Mouse (Mus musculus) midbrain, embryonic 12.5 days (tissue): ENCODE measurements around the gene Fgfr2. TPM values are rescaled to one million over a fixed set of nuclear protein-coding genes. Genes with fewer than 3 reads are reported as not detected.
"Not testable (repeated sequence)": the region's sequence is repeated elsewhere in the genome, so short reads cannot be mapped to it uniquely, and the experiment has no call there.

Source experiments
- ATAC-seq: fragments of 200-750 bp; cut with Nextera tagmentation; 2 replicates; pipeline ENCODE4 v1.8.0; 2017; ENCODE audit warnings: low read depth, moderate TSS enrichment, moderate library complexity; ENCODE audit not compliant: low FRiP score
- H3K27ac ChIP-seq: fragments of 300-500 bp; sonication (generic); replicated peaks from 2 replicates; pipeline ENCODE4 v1.5.1; 2016; ENCODE audit warnings: mild to moderate bottlenecking
- H3K27me3 ChIP-seq: fragments of 300-500 bp; sonication (generic); 2 replicates; pipeline ENCODE4 v1.6.1; 2016; ENCODE audit warnings: mild to moderate bottlenecking
- H3K36me3 ChIP-seq: fragments of 300-500 bp; sonication (generic); 2 replicates; pipeline ENCODE4 v1.6.1; 2016
- H3K4me1 ChIP-seq: fragments of 300-500 bp; sonication (generic); 2 replicates; pipeline ENCODE4 v1.6.1; 2016
- H3K4me2 ChIP-seq: fragments of 300-500 bp; sonication (generic); replicated peaks from 2 replicates; pipeline ENCODE4 v1.6.1; 2016; ENCODE audit warnings: mild to moderate bottlenecking, moderate library complexity
- H3K4me3 ChIP-seq: fragments of 300-500 bp; sonication (generic); 2 replicates; pipeline ENCODE4 v1.5.1; 2016; ENCODE audit warnings: mild to moderate bottlenecking
- H3K9ac ChIP-seq: fragments of 300-500 bp; sonication (generic); replicated peaks from 2 replicates; pipeline ENCODE4 v1.6.1; 2016; ENCODE audit warnings: mild to moderate bottlenecking, moderate library complexity
- H3K9me3 ChIP-seq: fragments of 300-500 bp; sonication (generic); 2 replicates; pipeline ENCODE4 v1.6.1; 2016; ENCODE audit warnings: mild to moderate bottlenecking
- WGBS: fragments of 180-500 bp; shearing (Covaris S2); methylation state at CpG from one replicate; pipeline ENCODE4 v1.1.7; 2016; 5-methylcytosine and 5-hydroxymethylcytosine counted together
- polyA plus RNA-seq: library from polyadenylated mRNA; unstranded; fragments of >200 nt; fragmentation: Nextera tagmentation; extraction: Ambion mirVana; gene quantifications from 2 replicates; pipeline ENCODE4 v1.2.1, GENCODE M21; 2016

The Fgfr2 gene
- polyA plus RNA-seq, 1 experiment from 2014 or later = 96.5 TPM

DNA sequence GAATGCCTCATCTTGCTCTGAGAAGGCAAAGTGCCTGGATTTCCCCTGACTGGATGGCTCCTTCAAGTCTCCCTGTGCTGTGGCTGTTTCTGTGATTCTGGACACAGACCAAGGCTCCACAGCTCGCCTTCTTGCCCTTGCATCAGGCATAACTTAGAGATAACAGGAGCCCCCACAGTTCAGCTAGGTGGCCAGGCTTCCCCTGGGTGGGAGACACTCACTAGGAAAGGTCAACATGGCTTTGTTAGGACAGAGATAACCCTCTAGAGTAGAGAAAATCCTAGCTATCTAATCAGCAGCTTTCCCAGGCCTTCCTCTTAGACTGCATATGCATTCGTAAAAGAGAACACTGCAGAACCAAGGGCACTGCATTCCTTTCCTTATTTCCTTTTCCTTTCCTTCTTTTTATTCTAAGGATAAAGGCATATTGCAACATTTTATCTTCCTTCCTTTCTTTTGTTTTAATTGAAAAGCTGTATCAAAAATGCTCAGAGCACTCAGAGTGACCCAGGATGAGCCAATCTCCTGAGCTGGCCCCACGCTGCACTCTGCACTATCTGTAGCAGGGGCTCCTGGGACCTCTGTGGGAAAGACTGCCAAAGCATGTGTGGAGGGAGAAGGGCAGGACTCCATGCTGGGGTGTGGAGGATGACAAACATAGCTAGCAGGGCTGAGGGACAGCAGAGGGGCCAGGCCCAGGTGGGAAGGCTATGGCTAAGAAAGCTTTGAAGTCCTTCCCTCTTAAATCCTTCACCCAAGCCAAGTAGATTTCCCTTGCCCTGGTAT lies 2981.9 kb downstream of the Fgfr2 start:
- no peak for ATAC-seq
- no peaks in the 10 kb centered on the region for H3K9me3 ChIP-seq
- no peak overlapping the region for H3K4me3 ChIP-seq
- WGBS = 65% methylated on average over 3 of the region's 3 CpGs
- H3K9ac ChIP-seq = no peak overlapping the region
- no peaks in the 10 kb centered on the region for H3K36me3 ChIP-seq
- H3K27ac ChIP-seq = no peak overlapping the region
- no peaks in the 10 kb centered on the region; the same call in 1 of the 2 replicates for H3K4me1 ChIP-seq
- H3K4me2 ChIP-seq = no peak overlapping the region
- H3K27me3 ChIP-seq = peaks cover 8% of the 10 kb centered on the region; the same call in 1 of the 2 replicates

DNA sequence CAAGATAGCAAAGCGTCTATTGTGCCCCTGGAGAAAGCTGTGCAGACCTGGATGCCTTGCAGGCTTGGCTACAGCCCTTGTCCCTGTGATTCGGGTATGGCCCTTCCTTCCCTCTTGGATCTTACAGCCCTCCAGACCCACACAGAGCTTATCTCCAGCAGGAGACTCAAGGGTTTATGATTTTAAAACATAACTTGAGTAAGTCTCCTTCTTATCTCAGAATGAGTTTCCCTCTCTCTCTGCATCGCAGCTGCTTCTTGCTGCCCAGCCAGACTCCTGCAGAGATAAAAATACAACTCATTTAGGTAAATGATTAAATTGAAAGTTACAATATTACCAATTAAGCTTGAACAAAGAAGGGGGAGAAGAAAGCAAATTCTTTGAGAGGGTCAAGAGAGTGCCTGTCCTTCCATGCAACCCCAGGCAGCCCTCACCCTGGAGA lies 2988.2 kb downstream of the Fgfr2 start:
- Histone ChIP-seq H3K9ac (no peak overlapping the region), H3K27ac (no peak overlapping the region), H3K4me1 (peaks cover 3% of the 10 kb centered on the region; the same call in 1 of the 2 replicates), H3K36me3 (no peaks in the 10 kb centered on the region), H3K4me2 (no peak overlapping the region), H3K4me3 (no peak overlapping the region), H3K9me3 (no peaks in the 10 kb centered on the region), H3K27me3 (0 out of 2 replicates have a peak, but pooled peaks cover 10% of the 10 kb centered on the region)
- no peak for ATAC-seq
- WGBS = 70% methylated on average over 3 of the region's 3 CpGs

DNA sequence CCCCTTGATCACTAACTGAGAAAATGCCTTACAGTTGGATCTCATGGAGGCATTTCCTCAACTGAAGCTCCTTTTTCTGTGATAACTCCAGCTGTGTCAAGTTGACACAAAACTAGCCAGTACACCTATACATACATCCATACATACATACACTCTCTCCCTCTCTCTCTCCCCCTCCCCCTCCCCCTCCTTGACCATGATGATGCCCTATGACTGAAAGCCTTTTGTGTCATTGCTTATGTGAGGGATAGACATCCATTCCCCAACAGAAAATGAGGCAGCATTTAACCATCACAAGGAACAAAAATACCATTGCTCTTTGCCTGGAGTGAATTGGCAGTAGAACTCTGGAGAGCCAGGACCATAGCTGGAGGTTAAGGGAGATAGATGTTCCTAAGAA lies 2988.7 kb downstream of the Fgfr2 start:
- H3K27ac ChIP-seq, H3K9me3 ChIP-seq, H3K4me2 ChIP-seq, H3K36me3 ChIP-seq, ATAC-seq, H3K4me3 ChIP-seq, H3K9ac ChIP-seq, H3K27me3 ChIP-seq, H3K4me1 ChIP-seq: not testable (repeated sequence)

DNA sequence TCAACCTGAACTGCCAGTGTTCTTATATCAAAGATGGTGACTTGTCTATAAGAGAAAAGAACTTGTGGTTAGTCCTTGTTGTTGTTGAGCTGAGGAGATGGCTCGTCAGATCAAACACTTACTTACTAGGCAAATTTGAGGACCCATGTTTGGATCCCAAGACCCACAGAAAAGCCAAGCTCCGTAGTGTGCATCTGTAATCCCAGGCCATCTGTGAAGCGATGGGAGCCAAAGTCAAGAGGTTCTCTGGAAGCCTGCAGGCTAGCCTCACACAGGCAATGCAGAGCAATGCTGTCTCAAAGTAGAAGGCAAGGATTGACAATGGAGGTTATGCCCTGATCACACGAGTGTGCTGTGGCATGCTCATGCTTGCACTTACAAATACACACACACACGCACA lies 2992.9 kb downstream of the Fgfr2 start:
- no peak for ATAC-seq
- no peaks in the 10 kb centered on the region for H3K9me3 ChIP-seq
- H3K4me3 ChIP-seq = no peak overlapping the region
- H3K27ac ChIP-seq = no peak overlapping the region
- 0 out of 2 replicates have a peak, but pooled peaks cover 12% of the 10 kb centered on the region for H3K27me3 ChIP-seq
- 88% methylated on average over 5 of the region's 5 CpGs for WGBS
- H3K4me1 ChIP-seq = peaks cover 8% of the 10 kb centered on the region
- H3K9ac ChIP-seq = no peak overlapping the region
- no peak overlapping the region for H3K4me2 ChIP-seq
- no peaks in the 10 kb centered on the region for H3K36me3 ChIP-seq

DNA sequence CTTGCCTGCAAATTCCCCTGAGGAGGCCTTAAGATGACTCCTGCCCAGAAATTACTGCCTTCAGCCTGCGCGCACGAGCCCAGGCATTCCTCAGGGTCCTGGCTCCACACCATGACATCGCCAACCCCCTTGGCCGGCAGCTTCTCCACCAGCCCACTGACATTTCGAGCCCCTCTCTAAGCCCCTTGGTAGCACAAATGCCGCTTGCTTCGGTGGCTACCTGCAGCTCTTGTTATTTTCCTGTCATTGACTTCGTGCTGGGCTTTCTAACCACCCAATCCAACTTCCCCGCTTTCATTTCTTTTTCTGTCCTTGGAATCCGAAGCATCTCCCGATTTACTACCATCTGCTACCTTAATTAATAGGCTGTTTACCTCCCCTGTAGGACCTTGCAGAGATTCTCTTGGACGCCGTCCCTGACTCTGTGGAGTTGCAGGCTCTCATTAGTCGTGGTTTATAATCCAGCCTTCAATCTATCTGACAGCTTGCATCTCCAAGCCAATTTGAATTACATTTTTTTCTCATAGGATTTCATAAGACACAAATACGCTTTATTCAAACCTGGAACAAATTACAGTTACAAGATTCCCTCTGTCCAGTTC lies 2993.7 kb downstream of the Fgfr2 start:
- H3K36me3 ChIP-seq = no peaks in the 10 kb centered on the region
- peak overlapping the region; percentile 33; the same call in 1 of the 2 replicates for H3K4me2 ChIP-seq
- 25% methylated on average over 16 of the region's 16 CpGs for WGBS
- H3K9ac ChIP-seq = no peak overlapping the region
- H3K27me3 ChIP-seq = 0 out of 2 replicates have a peak, but pooled peaks cover 15% of the 10 kb centered on the region
- H3K9me3 ChIP-seq = no peaks in the 10 kb centered on the region
- peaks cover 5% of the 10 kb centered on the region for H3K4me1 ChIP-seq
- no peak overlapping the region for H3K4me3 ChIP-seq
- ATAC-seq = no peak
- no peak overlapping the region for H3K27ac ChIP-seq

DNA sequence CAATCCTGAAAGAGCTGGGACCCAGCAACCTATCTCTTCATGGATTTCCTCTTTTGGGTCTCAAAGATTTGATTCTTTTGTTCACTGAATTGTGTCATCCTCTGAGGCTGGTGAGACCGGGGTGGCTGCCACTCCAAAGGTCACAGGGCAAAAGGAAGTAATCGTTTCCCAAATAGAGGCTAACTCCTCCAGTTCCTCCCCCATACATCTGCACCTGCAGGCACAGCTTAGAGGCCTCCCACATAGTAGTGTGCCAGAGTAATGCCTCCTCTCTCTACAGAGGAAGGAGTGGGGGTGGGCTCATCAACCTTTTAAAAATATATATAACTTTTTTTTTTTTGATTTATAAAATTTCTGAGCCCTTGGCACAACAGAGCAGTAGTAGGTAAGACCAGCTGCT lies 3001.6 kb downstream of the Fgfr2 start:
- no peaks in the 10 kb centered on the region for H3K36me3 ChIP-seq
- no peak overlapping the region for H3K27ac ChIP-seq
- ATAC-seq = no peak
- no peaks in the 10 kb centered on the region for H3K9me3 ChIP-seq
- H3K4me3 ChIP-seq = no peak overlapping the region
- 17% methylated on average over 2 of the region's 2 CpGs for WGBS
- peaks cover 17% of the 10 kb centered on the region for H3K4me1 ChIP-seq
- 0 out of 2 replicates have a peak, but pooled peaks cover 22% of the 10 kb centered on the region for H3K27me3 ChIP-seq
- H3K9ac ChIP-seq = no peak overlapping the region
- no peak overlapping the region for H3K4me2 ChIP-seq

DNA sequence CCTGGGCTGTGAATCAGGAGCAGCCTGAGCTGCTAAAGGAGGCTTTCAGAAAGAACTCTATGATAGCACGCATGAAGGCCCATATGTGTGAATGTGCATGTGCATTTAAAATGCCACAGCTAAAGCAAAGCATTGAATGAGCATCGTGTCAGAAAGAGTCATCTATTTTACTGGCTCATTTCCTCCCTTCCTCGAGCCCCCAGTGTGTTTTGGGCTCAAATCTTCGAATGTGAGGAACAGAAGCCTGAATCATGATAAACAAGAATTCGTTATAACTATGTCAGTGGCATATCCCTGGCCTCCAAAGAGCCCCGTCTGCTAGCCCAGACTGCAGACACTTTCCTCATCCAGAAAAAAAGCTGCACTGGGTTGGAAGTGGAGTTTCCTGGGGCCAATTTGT lies 3003.7 kb downstream of the Fgfr2 start:
- Histone ChIP-seq H3K36me3 (no peaks in the 10 kb centered on the region), H3K27me3 (0 out of 2 replicates have a peak, but pooled peaks cover 18% of the 10 kb centered on the region), H3K9ac (no peak overlapping the region), H3K4me3 (no peak overlapping the region), H3K4me2 (no peak overlapping the region), H3K27ac (no peak overlapping the region), H3K4me1 (peaks cover 17% of the 10 kb centered on the region), H3K9me3 (no peaks in the 10 kb centered on the region)
- ATAC-seq = no peak
- WGBS = 64% methylated on average over 6 of the region's 6 CpGs

DNA sequence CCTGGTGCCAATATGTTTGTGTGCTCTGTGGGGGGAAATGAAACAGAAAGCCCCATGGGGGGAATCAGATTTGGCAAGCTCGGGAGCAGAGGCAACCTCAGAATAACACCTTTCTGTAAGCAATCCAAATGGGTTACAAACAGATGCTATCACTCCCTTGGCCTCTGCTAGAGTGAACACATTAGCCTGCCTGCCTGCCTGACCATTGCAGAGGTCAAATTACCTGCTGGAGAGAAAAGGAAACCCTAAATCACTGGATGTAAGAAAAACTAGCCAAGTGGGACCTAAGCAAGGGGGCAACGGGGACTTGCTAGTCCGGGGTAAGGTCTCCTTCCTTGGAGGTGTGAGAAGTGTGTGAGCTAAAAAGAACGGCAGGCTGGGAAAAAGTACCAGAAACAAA lies 3004.4 kb downstream of the Fgfr2 start:
- Histone ChIP-seq H3K9ac (no peak overlapping the region), H3K4me2 (no peak overlapping the region), H3K4me3 (no peak overlapping the region), H3K27me3 (0 out of 2 replicates have a peak, but pooled peaks cover 18% of the 10 kb centered on the region), H3K36me3 (no peaks in the 10 kb centered on the region), H3K9me3 (no peaks in the 10 kb centered on the region), H3K4me1 (peaks cover 17% of the 10 kb centered on the region), H3K27ac (no peak overlapping the region)
- no peak for ATAC-seq
- 60% methylated on average over 4 of the region's 4 CpGs for WGBS

DNA sequence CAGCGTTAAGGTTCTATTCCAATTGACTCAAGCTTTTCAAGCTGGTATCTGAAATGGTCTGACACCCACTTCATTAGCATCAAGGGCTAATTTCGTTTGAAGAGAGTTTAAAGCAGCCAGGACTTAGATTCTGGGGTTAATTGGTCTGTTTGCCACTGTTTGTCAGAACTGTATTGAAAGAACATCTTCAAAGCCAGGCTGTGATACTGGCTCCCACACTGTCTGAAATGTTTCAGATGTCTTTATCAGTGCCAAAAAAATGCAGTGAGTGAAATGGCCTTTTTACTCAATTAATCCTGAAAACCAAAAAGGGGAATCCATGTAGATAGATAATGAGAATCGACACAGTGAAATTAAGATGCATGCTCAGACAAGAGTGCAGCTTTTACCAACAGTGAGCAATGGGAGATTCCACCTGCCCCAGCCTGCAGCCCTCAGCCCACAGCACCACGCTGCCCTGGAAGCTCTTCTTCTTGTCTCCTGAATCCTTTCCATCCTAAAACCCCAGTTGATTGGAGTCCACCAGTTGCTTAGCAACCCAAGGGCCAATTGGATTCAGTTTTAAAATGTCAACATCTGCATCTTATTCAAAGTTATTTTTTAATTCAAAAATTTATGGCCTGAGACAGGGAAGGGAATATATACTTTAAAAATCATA lies 3005.6 kb downstream of the Fgfr2 start:
- Histone ChIP-seq H3K4me1 (peaks cover 17% of the 10 kb centered on the region), H3K27ac (no peak overlapping the region), H3K9ac (no peak overlapping the region), H3K27me3 (0 out of 2 replicates have a peak, but pooled peaks cover 18% of the 10 kb centered on the region), H3K4me3 (no peak overlapping the region), H3K9me3 (no peaks in the 10 kb centered on the region), H3K36me3 (no peaks in the 10 kb centered on the region), H3K4me2 (no peak overlapping the region)
- ATAC-seq = no peak
- WGBS = 14% methylated on average over 4 of the region's 4 CpGs

DNA sequence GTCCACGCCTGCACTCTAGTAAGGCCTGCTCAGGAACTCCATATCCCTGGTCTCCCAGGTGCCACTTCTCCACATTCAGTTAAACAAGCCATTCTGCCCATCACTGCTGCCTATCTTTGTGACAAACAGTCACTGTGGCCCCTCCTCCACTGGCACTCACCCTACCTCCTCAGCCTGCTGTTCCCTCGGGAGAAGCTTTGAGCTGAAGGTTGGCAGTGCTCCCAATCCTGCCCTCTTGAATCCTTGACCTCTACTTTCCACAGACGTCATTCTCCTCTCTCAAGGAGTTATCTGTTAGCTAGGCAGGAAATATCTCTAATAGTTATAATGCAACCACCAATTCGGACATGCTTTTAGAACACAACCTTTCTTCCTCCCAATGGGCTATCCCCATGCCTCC lies 3008.7 kb downstream of the Fgfr2 start:
- Histone ChIP-seq H3K4me1 (peaks cover 17% of the 10 kb centered on the region), H3K9me3 (no peaks in the 10 kb centered on the region), H3K36me3 (no peaks in the 10 kb centered on the region), H3K4me3 (no peak overlapping the region), H3K27ac (no peak overlapping the region), H3K4me2 (no peak overlapping the region), H3K27me3 (0 out of 2 replicates have a peak, but pooled peaks cover 10% of the 10 kb centered on the region), H3K9ac (no peak overlapping the region)
- 78% methylated on average over 4 of the region's 4 CpGs for WGBS
- no peak for ATAC-seq
